Mouse (Mus musculus): ENCODE data around the gene Rfc4. TPM values are rescaled to one million over a fixed set of nuclear protein-coding genes. Genes with fewer than 3 reads are reported as not detected.

The Rfc4 gene
- polyA plus RNA-seq, 1 experiment: 2.1 TPM

DNA sequence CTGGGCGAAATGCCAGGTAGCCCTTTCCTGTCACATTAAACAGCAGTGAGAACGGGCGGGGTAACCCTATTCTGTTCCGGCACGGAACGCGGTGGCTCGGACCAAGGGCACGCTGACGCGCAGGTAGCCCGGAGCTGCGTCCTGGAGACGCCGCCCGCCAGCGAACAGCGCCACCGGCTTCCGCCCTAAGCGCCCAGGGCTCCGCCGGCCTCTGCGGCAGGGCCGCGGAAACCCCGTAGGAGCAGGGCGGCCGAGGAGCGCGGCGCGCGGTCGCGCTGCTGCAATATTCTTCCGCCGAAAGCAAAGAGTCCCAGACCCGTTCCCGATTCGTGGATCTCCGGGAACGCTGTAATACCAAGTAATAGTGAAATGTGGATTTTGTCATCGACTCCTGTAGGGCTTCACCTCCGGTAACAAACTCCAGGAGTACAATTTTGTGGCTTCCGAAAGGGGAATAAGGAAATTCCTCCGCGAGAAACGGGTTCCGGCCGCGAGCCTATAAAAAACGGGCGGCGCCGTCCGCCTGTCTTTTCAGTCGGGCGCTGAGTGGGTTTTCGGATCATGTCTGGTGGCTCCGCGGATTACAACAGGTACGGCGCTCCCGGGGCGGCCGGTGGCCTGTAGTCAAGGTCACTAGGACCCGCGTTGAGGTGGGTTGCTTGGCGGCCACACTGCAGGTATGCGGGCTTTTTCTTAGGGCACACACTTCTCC lies 20.1 kb downstream of the Rfc4 start, which contains the start of gene Eif4a2:
Gene Eif4a2, plus strand, starts transcription at position 214 of the 712 bp plus-strand sequence.
- Histone ChIP-seq H3K4me1 (ENCODE audit: control insufficient read depth, insufficient read depth, low read length) (no peaks in the 10 kb centered on the region), H3K4me3 (replicated peaks; ENCODE audit: insufficient read depth, low read depth, low read length) (peak within 1 kb of the TSS; percentile 93), H3K27ac (ENCODE audit: insufficient read depth, low read length) (peak within 1 kb of the TSS; percentile 98), H3K27me3 (ENCODE audit: control insufficient read depth, insufficient read depth, low read length) (no peaks in the 10 kb centered on the region)
- under 1% methylated on average over 71 of the region's 71 CpGs for WGBS
- no peak for TF ChIP-seq CTCF (IDR thresholded peaks at IDR 0.05; ENCODE audit: borderline replicate concordance, insufficient read depth, low read depth, low read length)
- peak; percentile 89 for TF ChIP-seq POLR2A (IDR thresholded peaks at IDR 0.05; ENCODE audit: borderline replicate concordance, insufficient read depth, low read length)
- DNase-seq: peak; percentile 95 to 96

DNA sequence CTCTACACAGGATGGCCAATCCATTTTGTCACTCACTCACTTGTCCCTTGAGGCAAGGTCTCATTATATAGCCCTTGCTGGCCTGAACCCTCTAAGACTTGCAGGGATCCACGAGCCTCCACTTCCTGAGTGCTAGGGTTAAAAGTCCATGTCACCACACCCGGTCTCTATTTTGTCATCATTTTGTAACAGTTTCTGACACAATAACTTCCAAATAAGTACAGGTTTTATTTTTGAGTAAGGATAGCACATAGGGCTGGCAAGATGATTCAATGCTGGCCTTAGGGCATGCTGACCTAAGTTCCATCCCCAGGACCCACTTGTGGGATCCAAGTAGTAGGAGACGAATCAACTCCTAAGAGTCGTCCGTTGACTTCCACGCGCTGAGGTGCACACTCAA lies 21.4 kb downstream of the Rfc4 start:
- Histone ChIP-seq H3K27ac (ENCODE audit: insufficient read depth, low read length) (no peak overlapping the region), H3K4me3 (replicated peaks; ENCODE audit: insufficient read depth, low read depth, low read length) (no peak overlapping the region), H3K27me3 (ENCODE audit: control insufficient read depth, insufficient read depth, low read length) (no peaks in the 10 kb centered on the region), H3K4me1 (ENCODE audit: control insufficient read depth, insufficient read depth, low read length) (no peaks in the 10 kb centered on the region)
- DNase-seq: no peak
- no peak for TF ChIP-seq CTCF (IDR thresholded peaks at IDR 0.05; ENCODE audit: borderline replicate concordance, insufficient read depth, low read depth, low read length)
- TF ChIP-seq POLR2A (IDR thresholded peaks at IDR 0.05; ENCODE audit: borderline replicate concordance, insufficient read depth, low read length): no peak
- WGBS: 91% methylated on average over 7 of the region's 7 CpGs

DNA sequence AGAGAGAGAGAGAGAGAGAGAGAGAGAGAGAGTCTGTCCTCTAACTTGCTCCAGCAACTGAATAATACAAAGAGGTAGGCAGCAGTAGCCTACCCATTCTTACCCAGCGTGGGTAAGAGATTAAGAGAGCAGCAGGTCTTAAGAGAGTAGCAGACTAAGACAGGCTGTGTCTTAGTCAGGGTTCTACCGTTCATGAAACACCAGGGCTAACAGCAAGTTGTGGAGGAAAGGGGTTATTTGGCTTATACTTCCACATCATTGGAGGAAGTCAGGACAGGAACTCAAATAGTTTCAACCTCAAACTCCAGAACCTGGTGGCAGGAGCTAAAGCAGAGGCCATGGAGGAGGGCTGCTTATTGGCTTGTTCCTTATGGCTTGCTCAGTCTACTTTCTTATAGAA lies 23.7 kb downstream of the Rfc4 start:
- 65% methylated on average over 2 of the region's 2 CpGs for WGBS
- Histone ChIP-seq H3K4me1 (ENCODE audit: control insufficient read depth, insufficient read depth, low read length) (no peaks in the 10 kb centered on the region), H3K27me3 (ENCODE audit: control insufficient read depth, insufficient read depth, low read length) (no peaks in the 10 kb centered on the region), H3K4me3 (replicated peaks; ENCODE audit: insufficient read depth, low read depth, low read length) (no peak overlapping the region), H3K27ac (ENCODE audit: insufficient read depth, low read length) (no peak overlapping the region)
- TF ChIP-seq CTCF (IDR thresholded peaks at IDR 0.05; ENCODE audit: borderline replicate concordance, insufficient read depth, low read depth, low read length) (no peak), POLR2A (IDR thresholded peaks at IDR 0.05; ENCODE audit: borderline replicate concordance, insufficient read depth, low read length) (no peak)
- DNase-seq: no peak

DNA sequence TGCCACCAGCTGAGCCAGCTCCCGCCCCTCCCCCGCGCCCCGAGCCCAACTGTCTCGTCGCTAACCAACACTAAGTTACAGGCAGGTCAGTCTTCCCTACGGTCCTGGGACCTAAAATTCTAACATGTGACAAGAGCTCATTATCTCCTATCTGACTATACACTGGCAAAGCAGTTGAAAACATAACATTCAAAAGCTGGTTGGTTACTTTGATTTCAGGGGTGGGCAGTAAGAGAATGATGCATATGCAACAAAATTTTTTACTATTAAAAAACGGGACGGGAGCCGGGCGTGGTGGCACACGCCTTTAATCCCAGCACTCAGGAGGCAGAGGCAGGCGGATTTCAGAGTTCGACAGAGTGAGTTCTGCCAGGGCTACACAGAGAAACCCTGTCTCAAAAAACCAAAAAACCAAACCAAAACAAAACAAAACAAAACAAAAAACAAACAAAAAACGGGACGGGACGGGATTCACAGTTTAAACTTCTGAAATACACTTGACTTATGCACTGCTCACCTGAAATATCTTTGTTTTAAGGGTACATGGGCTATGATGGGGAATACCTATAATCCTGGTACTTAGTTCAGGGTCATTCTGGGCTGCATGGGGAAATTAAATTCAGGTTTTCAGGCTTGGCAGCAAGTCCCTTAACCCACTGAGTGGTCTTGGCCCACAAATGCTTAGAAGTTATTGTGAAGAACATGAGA lies 24.3 kb downstream of the Rfc4 start:
- H3K27me3 ChIP-seq (ENCODE audit: control insufficient read depth, insufficient read depth, low read length): no peaks in the 10 kb centered on the region
- WGBS: 42% methylated on average over 17 of the region's 17 CpGs
- H3K27ac ChIP-seq (ENCODE audit: insufficient read depth, low read length): no peak overlapping the region
- no peak overlapping the region for H3K4me3 ChIP-seq (replicated peaks; ENCODE audit: insufficient read depth, low read depth, low read length)
- H3K4me1 ChIP-seq (ENCODE audit: control insufficient read depth, insufficient read depth, low read length): no peaks in the 10 kb centered on the region
- no peak for DNase-seq
- TF ChIP-seq POLR2A (IDR thresholded peaks at IDR 0.05; ENCODE audit: borderline replicate concordance, insufficient read depth, low read length) (no peak), CTCF (IDR thresholded peaks at IDR 0.05; ENCODE audit: borderline replicate concordance, insufficient read depth, low read depth, low read length) (no peak)

DNA sequence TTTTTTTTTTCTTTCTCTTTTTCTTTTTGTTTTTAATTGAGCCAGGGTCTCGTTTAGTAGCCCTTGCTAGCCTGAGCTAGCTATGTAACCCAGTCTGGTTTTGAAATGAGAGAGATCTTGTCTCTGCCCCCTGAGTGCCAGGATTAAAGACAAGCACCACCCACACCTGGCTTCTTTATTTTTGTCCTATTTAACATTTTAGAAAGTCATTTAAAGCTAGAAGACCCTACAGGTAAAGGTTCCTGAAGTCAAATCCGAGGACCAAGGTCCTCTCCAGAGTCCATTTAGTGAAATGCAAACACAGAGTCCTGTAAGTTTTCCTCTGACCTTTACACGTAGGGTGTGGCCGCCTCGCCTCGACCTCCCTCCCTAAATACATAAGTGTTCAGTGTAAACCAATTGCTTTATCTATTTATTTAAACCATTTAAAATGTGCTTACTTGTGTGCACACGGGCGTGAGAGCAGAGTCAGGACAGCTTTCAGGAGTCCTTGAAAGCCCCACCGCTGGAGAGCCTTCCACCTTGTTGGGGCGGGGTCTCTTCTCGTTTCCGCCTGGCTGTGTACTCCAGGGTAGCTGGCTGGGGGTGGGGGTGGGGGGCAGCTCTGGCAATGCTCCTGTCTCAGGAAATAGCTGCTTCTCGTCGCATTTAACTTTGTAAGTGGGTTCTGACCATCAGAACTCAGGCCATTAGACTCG lies 25.0 kb downstream of the Rfc4 start:
- 26% methylated on average over 15 of the region's 15 CpGs for WGBS
- no peak overlapping the region for H3K4me3 ChIP-seq (replicated peaks; ENCODE audit: insufficient read depth, low read depth, low read length)
- no peaks in the 10 kb centered on the region for H3K27me3 ChIP-seq (ENCODE audit: control insufficient read depth, insufficient read depth, low read length)
- DNase-seq: no peak
- H3K27ac ChIP-seq (ENCODE audit: insufficient read depth, low read length): no peak overlapping the region
- no peak for TF ChIP-seq CTCF (IDR thresholded peaks at IDR 0.05; ENCODE audit: borderline replicate concordance, insufficient read depth, low read depth, low read length)
- TF ChIP-seq POLR2A (IDR thresholded peaks at IDR 0.05; ENCODE audit: borderline replicate concordance, insufficient read depth, low read length): no peak
- H3K4me1 ChIP-seq (ENCODE audit: control insufficient read depth, insufficient read depth, low read length): no peaks in the 10 kb centered on the region

DNA sequence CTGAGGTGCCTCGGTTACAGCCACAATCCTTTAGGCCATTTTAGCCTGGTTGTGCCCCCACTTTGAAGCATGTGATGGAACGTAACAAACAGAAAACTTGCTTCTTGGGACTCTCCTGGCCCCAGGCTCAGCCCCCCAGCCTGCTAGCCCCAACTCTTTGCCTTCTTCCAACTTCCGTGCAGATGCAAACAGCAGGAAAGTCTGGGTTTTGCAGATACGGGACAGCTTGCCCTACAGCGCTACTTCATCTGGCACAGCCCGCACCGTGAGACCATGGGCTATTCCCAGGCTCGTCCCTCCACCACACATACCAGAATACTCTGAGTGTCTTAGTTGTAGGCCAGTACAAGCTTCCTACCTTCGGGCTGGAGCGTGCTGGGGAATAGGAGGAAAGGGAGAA lies 26.9 kb downstream of the Rfc4 start:
- no peak overlapping the region for H3K4me3 ChIP-seq (replicated peaks; ENCODE audit: insufficient read depth, low read depth, low read length)
- no peak for DNase-seq
- WGBS: 33% methylated on average over 10 of the region's 10 CpGs
- no peaks in the 10 kb centered on the region for H3K27me3 ChIP-seq (ENCODE audit: control insufficient read depth, insufficient read depth, low read length)
- no peaks in the 10 kb centered on the region for H3K4me1 ChIP-seq (ENCODE audit: control insufficient read depth, insufficient read depth, low read length)
- no peak overlapping the region for H3K27ac ChIP-seq (ENCODE audit: insufficient read depth, low read length)
- TF ChIP-seq CTCF (IDR thresholded peaks at IDR 0.05; ENCODE audit: borderline replicate concordance, insufficient read depth, low read depth, low read length) (no peak), POLR2A (IDR thresholded peaks at IDR 0.05; ENCODE audit: borderline replicate concordance, insufficient read depth, low read length) (no peak)

DNA sequence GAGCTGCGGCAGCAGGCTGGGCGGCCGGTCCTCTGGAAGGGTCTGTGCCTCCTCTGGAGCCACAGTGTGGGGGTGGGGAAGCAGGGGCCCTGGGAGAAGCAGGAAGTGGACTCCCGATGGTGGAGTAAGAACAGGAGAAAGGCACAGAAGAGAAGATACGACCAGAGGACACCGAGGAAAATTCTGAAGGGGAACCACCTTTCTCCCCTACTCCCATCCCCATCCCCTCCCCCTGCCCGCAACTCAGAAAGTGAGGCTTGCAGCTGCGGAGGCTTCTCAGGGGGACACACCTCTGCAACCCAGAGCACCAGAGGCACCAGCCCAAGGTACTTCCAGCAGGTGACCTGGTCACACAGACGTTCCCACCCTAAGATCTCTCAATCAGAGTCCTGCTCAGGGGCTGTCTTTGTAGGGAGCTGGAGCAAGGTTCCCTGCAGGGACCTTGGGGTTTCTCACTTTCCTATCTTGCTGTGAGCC lies 27.4 kb downstream of the Rfc4 start:
- Histone ChIP-seq H3K4me3 (replicated peaks; ENCODE audit: insufficient read depth, low read depth, low read length) (no peak overlapping the region), H3K27ac (ENCODE audit: insufficient read depth, low read length) (no peak overlapping the region)
- TF ChIP-seq POLR2A (IDR thresholded peaks at IDR 0.05; ENCODE audit: borderline replicate concordance, insufficient read depth, low read length) (no peak), CTCF (IDR thresholded peaks at IDR 0.05; ENCODE audit: borderline replicate concordance, insufficient read depth, low read depth, low read length) (no peak)

More for the DNA sequence above, 27.4 kb downstream of the Rfc4 start:
- Histone ChIP-seq H3K27me3 (ENCODE audit: control insufficient read depth, insufficient read depth, low read length) (no peaks in the 10 kb centered on the region), H3K4me1 (ENCODE audit: control insufficient read depth, insufficient read depth, low read length) (no peaks in the 10 kb centered on the region)
- 7% methylated on average over 9 of the region's 9 CpGs for WGBS
- DNase-seq: no peak
